Comparison of ENCODE assay signal across 13 mouse cellular contexts in the genomic region with DNA sequence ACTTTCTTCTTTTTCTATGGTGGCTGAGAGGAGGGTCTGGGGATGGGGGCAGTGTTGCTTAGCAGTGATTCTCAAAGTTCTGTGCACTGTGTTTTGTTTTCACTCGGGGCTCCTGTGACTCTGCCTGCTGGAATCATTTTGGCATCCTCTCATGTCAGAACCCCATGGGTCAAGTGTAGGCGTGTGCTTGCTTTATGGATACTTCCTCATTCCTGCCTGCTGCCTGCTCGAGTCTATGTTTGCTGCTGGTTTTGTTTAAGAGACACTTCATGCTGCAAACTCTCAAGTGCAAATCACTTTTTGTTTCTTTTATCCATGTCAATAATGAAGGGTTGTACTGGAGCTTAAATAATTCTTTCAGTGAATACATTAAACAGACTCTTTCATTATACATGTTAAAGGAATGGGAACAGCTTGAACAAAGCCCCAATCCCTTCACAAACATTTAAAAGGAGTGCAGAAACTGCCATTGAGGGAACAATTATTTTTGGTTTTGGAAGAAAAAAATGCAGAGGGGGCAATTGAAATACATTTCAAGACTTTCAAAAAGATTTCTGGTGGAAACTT.
DNase-seq lines count a peak whose midpoint lies in the region; ATAC-seq and TF ChIP-seq lines count a peak whose summit lies in the region.
"Had no signal": no experiment of that assay in that cellular context is flagged by ENCODE, and none has a peak within 500 bp of the region (broad histone marks: within the 10 kb centered on the region; RNA-seq: fewer than 3 reads in every experiment).

No protein-coding gene starts in this region.

- TF ChIP-seq POLR2A in kidney, adult 2 months (IDR thresholded peaks at IDR 0.05; ENCODE audit: low read depth, low read length) = no peak
- TF ChIP-seq POLR2A in embryonic fibroblast, embryonic 13.5 days (IDR thresholded peaks at IDR 0.05; ENCODE audit: low read depth, low read length) = no peak

- no peak for TF ChIP-seq CTCF in kidney, adult 2 months (conservative IDR thresholded peaks at IDR 0.05; ENCODE audit: insufficient read depth, insufficient read length, low read depth, low read length)
- TF ChIP-seq CTCF in embryonic fibroblast, embryonic 13.5 days (IDR thresholded peaks at IDR 0.05; ENCODE audit: borderline replicate concordance, insufficient read depth, low read length) = no peak
- no peak for TF ChIP-seq CTCF in lung, embryonic 14.5 days (IDR thresholded peaks at IDR 0.05; ENCODE audit: low read depth)

- H3K4me3 ChIP-seq in kidney, adult 2 months (ENCODE audit: insufficient read depth, low read depth, low read length) = no peak overlapping the region
- no peak overlapping the region for H3K4me3 ChIP-seq in kidney, embryonic 16.5 days (ENCODE audit: low read length)
- H3K4me3 ChIP-seq in embryonic fibroblast, embryonic 13.5 days (ENCODE audit: insufficient read depth, low read length) = no peak overlapping the region
- H3K4me3 ChIP-seq in lung, embryonic 14.5 days (ENCODE audit: low read depth, low read length) = no peak overlapping the region
- H3K4me3 ChIP-seq: erythroblast, embryonic 14.5 days had no signal

- no peak overlapping the region for H3K27ac ChIP-seq in kidney, adult 2 months (ENCODE audit: insufficient read depth, low read depth, low read length)
- no peak overlapping the region for H3K27ac ChIP-seq in kidney, embryonic 16.5 days (ENCODE audit: low read length)
- 0 out of 2 replicates have a peak overlapping the region, but pooled peaks have one; percentile 13 for H3K27ac ChIP-seq in embryonic fibroblast, embryonic 13.5 days (ENCODE audit: insufficient read depth, low read length)
- peak overlapping the region; percentile 15; the same call in 1 of the 2 replicates for H3K27ac ChIP-seq in lung, embryonic 14.5 days (ENCODE audit: low read depth)

- no peak for ATAC-seq in kidney, embryonic 16.5 days (ENCODE audit: low FRiP score, low TSS enrichment)
- ATAC-seq in lung, embryonic 14.5 days (ENCODE audit: insufficient read depth) = peak; percentile 86

- H3K4me1 ChIP-seq in kidney, adult 2 months (ENCODE audit: control insufficient read depth, insufficient read depth, low read length) = no peaks in the 10 kb centered on the region
- peaks cover 5% of the 10 kb centered on the region; the same call in 1 of the 2 replicates for H3K4me1 ChIP-seq in kidney, embryonic 16.5 days (ENCODE audit: insufficient read depth, low read length)
- H3K4me1 ChIP-seq in embryonic fibroblast, embryonic 13.5 days (ENCODE audit: control insufficient read depth, insufficient read depth, low read length) = no peaks in the 10 kb centered on the region
- no peaks in the 10 kb centered on the region for H3K4me1 ChIP-seq in lung, embryonic 14.5 days (ENCODE audit: insufficient read depth)

- no peak overlapping the region for H3K4me2 ChIP-seq in kidney, embryonic 16.5 days (replicated peaks; ENCODE audit: low read depth, low read length)
- no peak overlapping the region for H3K4me2 ChIP-seq in lung, embryonic 14.5 days

- no peaks in the 10 kb centered on the region for H3K27me3 ChIP-seq in kidney, adult 2 months (replicated peaks; ENCODE audit: control insufficient read depth, insufficient read depth, low read length)
- H3K27me3 ChIP-seq in kidney, embryonic 16.5 days (ENCODE audit: insufficient read depth, low read length) = peaks cover 3% of the 10 kb centered on the region; the same call in 1 of the 2 replicates
- H3K27me3 ChIP-seq in lung, embryonic 14.5 days (ENCODE audit: insufficient read depth, low read length) = no peaks in the 10 kb centered on the region

- peak; percentile 15 for DNase-seq in kidney, adult 2 months
- DNase-seq in Muller cell, postnatal 12 days (ENCODE audit: inconsistent ontology term) = peak; percentile 76
- DNase-seq in lung, embryonic 14.5 days = peak; percentile 74
- no peak for DNase-seq in frontal cortex, postnatal 25 days (ENCODE audit: low spot score in 2 of 2)
- no peak for DNase-seq in left cerebral cortex, adult 8-10 months (ENCODE audit: low spot score in 2 of 2)
- DNase-seq in c-Kit-positive CD71-positive TER-119-positive erythroid progenitor cells, embryonic 14.5 days (ENCODE audit: low spot score) = no peak
- DNase-seq: adrenal gland, adult 8-10 months; heart, adult 18-20 months; heart, postnatal 4 days; layer of hippocampus, adult 9-11 months had no signal

- H3K9ac ChIP-seq in kidney, embryonic 16.5 days (replicated peaks; ENCODE audit: low read length) = no peak overlapping the region
- no peak overlapping the region for H3K9ac ChIP-seq in lung, embryonic 14.5 days

- no peaks in the 10 kb centered on the region for H3K9me3 ChIP-seq in kidney, embryonic 16.5 days (ENCODE audit: low read length)
- H3K9me3 ChIP-seq in lung, embryonic 14.5 days (ENCODE audit: low read depth, low read length) = no peaks in the 10 kb centered on the region

- 22% methylated on average over 3 of the region's 3 CpGs for WGBS in kidney, adult 2 months
- 14% methylated on average over 3 of the region's 3 CpGs for WGBS in kidney, embryonic 16.5 days
- 11% methylated on average over 3 of the region's 3 CpGs for WGBS in lung, embryonic 14.5 days

- H3K36me3 ChIP-seq in kidney, adult 2 months (ENCODE audit: control insufficient read depth, insufficient read depth, low read length) = no peaks in the 10 kb centered on the region
- no peaks in the 10 kb centered on the region for H3K36me3 ChIP-seq in kidney, embryonic 16.5 days (ENCODE audit: insufficient read depth, low read length)
- H3K36me3 ChIP-seq in lung, embryonic 14.5 days (ENCODE audit: insufficient read depth) = no peaks in the 10 kb centered on the region

Comparison
In these comparisons a context has a peak if more than half of its experiments do, and no peak if none do; other contexts are left out.
1. DNase-seq: peak in kidney, adult 2 months (single experiment), Muller cell, postnatal 12 days (single experiment) and lung, embryonic 14.5 days (single experiment); none in frontal cortex, postnatal 25 days (0 of 2), left cerebral cortex, adult 8-10 months (0 of 2) and c-Kit-positive CD71-positive TER-119-positive erythroid progenitor cells, embryonic 14.5 days (single experiment).
2. H3K27ac ChIP-seq: peak in embryonic fibroblast, embryonic 13.5 days (single experiment) and lung, embryonic 14.5 days (single experiment); none in kidney, adult 2 months (single experiment) and kidney, embryonic 16.5 days (single experiment).